Mouse (Mus musculus) heart, adult 2 months (tissue): Measurements from ENCODE around the gene Rsph4a.

Experiments used
- CTCF ChIP-seq: fragments of 200-600 bp; IDR thresholded peaks from 2 replicates; pipeline ENCODE4 v1.8.1; 2022; ENCODE audit warnings: antibody characterized with exemption, mild to moderate bottlenecking, moderate library complexity
- EP300 ChIP-seq: fragments of 200-500 bp; IDR thresholded peaks from 2 replicates; pipeline ENCODE4 v1.6.1; 2011; ENCODE audit warnings: low read depth, low read length, control low read depth; ENCODE audit not compliant: insufficient read depth
- POLR2A ChIP-seq: fragments of 200-500 bp; IDR thresholded peaks from 2 replicates; pipeline ENCODE4 v1.6.1; 2011; ENCODE audit warnings: mild to moderate bottlenecking, low read depth, low read length, control low read depth; ENCODE audit not compliant: insufficient read depth

DNA sequence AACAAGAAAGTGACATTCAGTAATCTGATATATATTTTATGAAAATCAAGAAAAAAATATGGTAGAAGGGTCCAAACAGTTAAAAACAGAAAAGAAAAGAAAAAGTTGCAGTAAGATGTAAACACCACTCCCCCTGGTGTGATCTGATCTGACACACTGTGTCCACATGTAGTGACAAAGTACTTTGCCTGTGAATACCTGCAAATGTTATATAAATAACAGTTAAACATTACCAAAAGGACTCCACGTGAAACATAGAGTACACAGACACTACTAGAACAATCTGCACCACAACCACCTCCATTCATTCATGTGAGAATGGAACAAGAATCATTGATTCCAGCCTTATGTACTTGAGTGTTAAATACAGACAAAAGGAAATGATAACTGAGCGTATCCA is 38.9 kb upstream of the Rsph4a start:
- TF ChIP-seq EP300 = no peak
- no peak for TF ChIP-seq POLR2A
- no peak for TF ChIP-seq CTCF
